Mouse (Mus musculus) B cell, adult 67 days (primary cell): ENCODE measurements around the gene Ccer2. TPM values are rescaled to one million over a fixed set of nuclear protein-coding genes. Genes with fewer than 3 reads are reported as not detected.

ENCODE experiments used
- total RNA-seq, 2 experiments: library from RNA; stranded (reverse); gene quantifications; 4 replicates each; pipeline ENCODE4 v1.2.4; 2023

Ccer2 gene
- not detected for total RNA-seq

DNA sequence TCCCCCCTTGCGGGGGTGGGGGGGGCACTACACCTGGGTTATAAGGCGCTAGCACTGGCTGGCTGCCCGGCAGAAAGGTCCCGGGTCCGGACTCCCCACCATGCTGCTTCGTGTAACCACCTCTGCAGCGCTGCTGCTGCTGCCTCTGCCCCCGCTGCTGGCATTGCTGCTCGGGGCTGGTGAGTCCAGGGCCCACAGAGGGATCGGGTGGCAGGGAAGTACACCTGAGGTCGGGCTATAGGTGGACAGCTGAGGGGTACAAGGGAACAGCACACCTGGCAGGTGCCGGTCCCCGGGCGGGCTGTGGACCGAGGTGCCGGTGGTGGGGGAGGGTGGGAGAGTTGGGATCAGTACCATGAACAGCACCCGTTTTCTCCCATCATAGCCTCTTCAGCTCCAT is at the start of gene Ccer2:
Ccer2 (plus strand) TSS at position 96 of the 400 bp plus-strand sequence.

GRCm38 (mm10) chr7:28716590-28717281 is 39.2 kb upstream of the Ccer2 start, which contains the start of gene Fbxo17:
TSS of gene Fbxo17 (plus strand) at chr7:28716804.

GRCm38 (mm10) chr7:28741709-28742438 is 14.1 kb upstream of the Ccer2 start, which contains the start of the genes Mrps12 and Sars2:
TSS of gene Mrps12 (minus strand) at chr7:28741820.
TSS of gene Sars2 (plus strand) at chr7:28741992.

DNA sequence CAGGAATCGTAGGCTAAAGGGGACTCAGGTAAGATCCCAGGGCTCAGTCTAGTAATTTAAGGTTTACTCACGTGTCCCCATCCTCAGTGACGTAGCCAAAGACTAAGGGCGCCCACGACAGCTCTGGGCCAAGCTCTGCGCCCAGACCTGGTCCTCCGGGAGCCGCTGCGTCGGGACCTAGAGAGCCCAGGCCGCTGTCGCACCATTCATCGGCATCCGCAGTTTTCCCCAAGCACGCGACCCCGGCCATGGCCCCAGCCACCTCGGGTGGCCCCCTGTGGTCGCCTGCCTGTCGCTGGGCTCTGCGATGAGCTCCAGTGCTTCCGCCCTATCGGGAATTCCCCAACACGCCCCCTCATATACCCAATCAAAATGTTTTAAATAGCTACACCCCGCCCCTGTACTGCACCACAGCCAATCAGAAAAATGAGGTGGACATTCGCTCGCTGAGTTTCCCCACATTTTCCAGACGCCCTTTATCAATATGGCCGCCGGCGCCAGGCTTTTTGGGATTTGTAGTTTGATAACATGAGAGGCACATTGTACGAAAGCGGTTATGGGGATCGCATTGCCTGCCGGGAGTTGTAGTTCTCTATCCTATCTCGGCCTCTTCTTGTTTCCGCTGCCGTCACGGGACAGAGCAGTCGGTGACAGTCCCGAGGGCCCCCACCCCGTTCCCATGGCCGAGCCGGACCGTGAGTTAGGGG is 10.4 kb downstream of the Ccer2 start, which contains the start of gene Sirt2:
Sirt2 (plus strand) TSS at position 563 of the 707 bp plus-strand sequence.

DNA sequence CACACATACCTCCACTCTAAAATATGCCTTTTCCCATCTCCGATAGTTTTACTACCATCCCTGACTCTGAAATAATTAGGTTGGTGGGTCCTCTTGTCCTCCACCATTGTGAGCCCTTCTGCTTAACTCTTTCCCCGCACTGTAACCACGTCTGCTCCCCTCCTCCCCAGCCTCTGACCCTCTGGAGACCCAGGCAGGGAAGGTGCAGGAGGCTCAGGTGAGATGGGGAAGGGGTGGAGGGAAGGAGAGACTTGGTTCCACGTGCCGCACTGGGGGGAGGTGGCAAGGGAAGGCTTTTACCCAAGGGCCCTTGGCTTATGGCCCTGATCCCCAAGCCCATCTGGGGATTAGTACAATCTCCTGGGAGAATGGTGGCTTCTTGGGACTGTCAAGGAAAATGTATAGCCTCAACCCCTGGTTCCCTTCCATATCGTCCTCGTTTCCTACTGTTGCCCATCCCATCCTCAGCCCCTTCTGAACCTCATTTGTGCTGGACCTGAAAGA is 11.5 kb downstream of the Ccer2 start, which contains the start of gene Nfkbib:
Nfkbib (minus strand) TSS at position 51 of the 504 bp plus-strand sequence.

DNA sequence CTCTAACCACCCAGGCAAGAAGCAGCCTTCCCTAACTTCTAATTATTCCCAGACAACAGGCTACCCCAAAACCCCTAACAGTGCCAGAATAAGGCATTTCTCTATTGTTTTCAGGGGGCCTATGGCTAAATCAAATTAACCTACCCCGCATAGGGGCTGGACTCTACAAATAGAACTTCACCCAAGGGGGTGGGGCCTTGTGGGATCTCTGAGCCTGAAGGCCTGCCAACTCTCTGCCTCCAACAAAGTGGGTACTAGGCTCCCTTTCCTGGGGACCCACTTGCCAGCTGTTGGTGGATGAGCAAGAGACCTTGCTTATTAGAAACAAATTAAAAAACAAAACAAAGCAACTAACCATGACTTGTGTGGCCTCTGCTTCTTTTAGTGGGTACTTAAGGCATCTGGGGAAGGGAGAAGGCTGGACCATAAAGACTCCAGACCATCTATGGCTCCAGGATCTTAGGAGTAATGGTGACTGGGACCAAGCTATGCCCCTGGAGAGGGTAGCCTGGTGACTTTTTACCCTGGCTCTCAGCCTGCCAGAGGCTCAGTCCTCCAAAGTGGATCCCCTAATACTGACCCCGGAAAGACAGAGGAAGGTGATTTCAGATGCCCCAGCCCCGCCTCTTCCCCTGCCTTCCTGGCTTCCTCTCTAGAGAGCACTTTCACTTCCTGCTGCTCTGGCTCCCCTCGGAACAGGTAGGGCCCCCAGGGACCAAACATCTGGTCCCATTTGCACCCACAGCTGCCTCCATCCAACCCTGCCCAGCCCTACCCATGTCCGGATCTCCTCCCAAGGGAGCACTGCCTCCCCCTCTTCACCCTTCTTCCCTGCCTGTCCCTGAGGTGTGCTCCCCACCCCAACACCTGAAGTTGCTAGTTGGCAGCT is 32.6 kb downstream of the Ccer2 start, which contains the start of gene Rinl:
Rinl (plus strand) TSS at position 663 of the 889 bp plus-strand sequence.

DNA sequence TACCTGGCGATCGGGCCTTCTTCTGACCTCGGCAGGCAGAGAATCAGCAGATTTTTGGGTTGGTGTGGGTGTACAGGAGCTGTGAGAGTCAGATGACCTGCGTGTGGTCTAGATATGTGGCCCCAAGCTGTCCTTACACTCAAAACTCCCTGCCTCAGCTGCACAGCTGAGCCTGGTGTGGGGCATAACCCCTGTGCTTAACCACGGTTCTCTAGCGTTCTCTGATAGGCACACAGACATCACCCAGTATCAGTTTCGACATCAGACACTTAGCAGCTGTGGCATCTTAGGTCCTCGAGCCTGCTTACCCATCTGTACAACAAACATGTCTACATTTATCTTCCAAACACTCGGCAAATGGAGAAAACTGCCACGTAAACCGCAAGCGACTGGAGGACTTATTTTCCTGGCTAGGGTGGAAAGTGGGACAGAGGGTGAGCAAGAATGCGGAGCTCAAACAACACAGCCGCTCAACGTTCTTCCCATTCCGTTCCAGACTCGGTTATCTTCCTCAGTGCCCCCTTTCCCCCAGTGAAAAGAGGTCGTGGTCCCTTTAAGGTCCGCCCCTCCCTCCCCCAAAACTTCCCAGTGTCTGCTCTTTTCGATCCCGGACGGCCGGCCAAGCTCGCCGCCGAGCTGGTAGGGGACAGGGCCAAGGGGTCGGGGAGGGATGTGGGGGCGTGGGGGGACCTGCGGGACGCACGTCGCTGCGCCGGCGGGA is 52.4 kb downstream of the Ccer2 start, which contains the start of gene Hnrnpl:
Hnrnpl (plus strand) TSS at position 321 of the 721 bp plus-strand sequence.

Other genes with a start within 250 kb of the Ccer2 start
- not detected for gene Ifnl2, start 245.7 kb upstream of the Ccer2 start, total RNA-seq
- gene Ifnl3, start 233.3 kb upstream of the Ccer2 start, total RNA-seq = not detected
- gene Sycn, start 215.3 kb upstream of the Ccer2 start, total RNA-seq = not detected
- gene Nccrp1, start 208.9 kb upstream of the Ccer2 start, total RNA-seq = not detected
- gene Samd4b, start 158.0 kb upstream of the Ccer2 start, total RNA-seq = 10 to 100 TPM; 47.2 to 57.8 TPM
- 10 to 100 TPM; 14.4 to 15.6 TPM for gene Pak4, start 158.0 kb upstream of the Ccer2 start, total RNA-seq
- not detected for gene Acp7, start 124.8 kb upstream of the Ccer2 start, total RNA-seq
- gene Fbxo27, start 63.3 kb upstream of the Ccer2 start, total RNA-seq = not detected
- 1 to 10 TPM; 1.5 to 2.5 TPM for gene Fbxo17, start 39.4 kb upstream of the Ccer2 start, total RNA-seq
- gene Mrps12, start 14.4 kb upstream of the Ccer2 start, total RNA-seq = 10 to 100 TPM; 19.5 to 24.8 TPM
- 10 to 100 TPM; 17.5 to 19.0 TPM for gene Sars2, start 14.2 kb upstream of the Ccer2 start, total RNA-seq
- gene Sirt2, start 10.6 kb downstream of the Ccer2 start, total RNA-seq = 10 to 100 TPM; 75.3 to 81.8 TPM
- gene Nfkbib, start 11.3 kb downstream of the Ccer2 start, total RNA-seq = 10 to 100 TPM; 70.4 to 78.1 TPM
- gene Rinl, start 32.8 kb downstream of the Ccer2 start, total RNA-seq = 1 to 10 TPM; 9.6 to 9.7 TPM
- gene Hnrnpl, start 52.4 kb downstream of the Ccer2 start, total RNA-seq = 100 to 1,000 TPM; 592 to 659 TPM
- 10 to 100 TPM; 58.4 to 61.7 TPM for gene Ech1, start 69.0 kb downstream of the Ccer2 start, total RNA-seq
- 10 to 100 TPM; 17.2 to 19.6 TPM for gene Lgals4, start 77.7 kb downstream of the Ccer2 start, total RNA-seq
- not detected for gene Lgals7, start 107.7 kb downstream of the Ccer2 start, total RNA-seq
- gene Capn12, start 125.2 kb downstream of the Ccer2 start, total RNA-seq = not detected
- 100 to 1,000 TPM; 108 to 109 TPM for gene Actn4, start 206.2 kb downstream of the Ccer2 start, total RNA-seq
- 100 to 1,000 TPM; 267 to 290 TPM for gene Eif3k, start 225.7 kb downstream of the Ccer2 start, total RNA-seq
- 100 to 1,000 TPM; 344 to 379 TPM for gene Map4k1, start 225.9 kb downstream of the Ccer2 start, total RNA-seq